Mouse (Mus musculus): ENCODE data around the gene Tnfsf9.

DNA sequence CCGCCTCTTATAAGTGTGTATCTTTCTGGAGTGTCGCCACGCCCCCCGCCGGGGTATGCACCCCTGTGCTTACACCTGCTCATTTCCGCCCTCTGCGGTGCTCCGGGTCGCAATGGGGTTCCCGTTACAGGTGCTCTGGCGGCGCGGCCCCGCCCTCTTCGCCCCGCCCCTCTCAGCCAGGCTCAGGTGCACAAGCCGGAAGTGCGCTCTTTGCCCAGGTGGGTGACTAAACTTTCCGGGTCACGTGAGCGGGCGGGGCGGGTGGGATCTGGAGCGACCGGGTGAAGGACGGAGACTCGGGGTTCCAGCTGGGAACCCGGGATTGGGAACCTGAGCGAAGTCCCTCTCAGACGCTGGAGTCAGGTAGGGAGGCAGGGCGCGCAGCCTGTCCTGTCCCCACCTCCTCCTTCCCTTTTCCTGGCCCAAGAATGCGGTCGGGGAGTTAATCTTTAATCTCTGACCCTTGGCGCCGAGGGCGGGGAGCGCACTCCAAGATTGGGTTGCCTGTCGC, 43.1 kb upstream of the Tnfsf9 start:
- TF ChIP-seq CTCF (conservative IDR thresholded peaks at IDR 0.05; ENCODE audit: low read length) (no peak), POU5F1 (IDR thresholded peaks at IDR 0.05; ENCODE audit: borderline replicate concordance, low read length) (no peak)
